Mouse (Mus musculus) testis, adult 2 months (tissue): ENCODE measurements around the gene Tcea2. TPM values are rescaled to one million over a fixed set of nuclear protein-coding genes. Genes with fewer than 3 reads are reported as not detected.
A peak's percentile ranks its signal among the peaks of the same experiment; 100 is the strongest.

ENCODE experiments used
- H3K27ac ChIP-seq: fragments of 200-500 bp; 2 replicates; pipeline ENCODE4 v1.5.1; 2012; ENCODE audit warnings: low read depth, low read length; ENCODE audit not compliant: control insufficient read depth, insufficient read depth
- H3K27me3 ChIP-seq: fragments of 200-500 bp; 2 replicates; pipeline ENCODE4 v1.6.1; 2012; ENCODE audit warnings: mild to moderate bottlenecking, low read length, moderate library complexity; ENCODE audit not compliant: control insufficient read depth, insufficient read depth
- H3K36me3 ChIP-seq: fragments of 200-500 bp; 2 replicates; pipeline ENCODE4 v1.6.1; 2012; ENCODE audit warnings: mild to moderate bottlenecking, low read length; ENCODE audit not compliant: control insufficient read depth, insufficient read depth
- H3K4me1 ChIP-seq: fragments of 200-500 bp; 2 replicates; pipeline ENCODE4 v1.6.1; 2012; ENCODE audit warnings: low read length; ENCODE audit not compliant: control insufficient read depth, insufficient read depth
- H3K4me3 ChIP-seq: fragments of 200-500 bp; 2 replicates; pipeline ENCODE4 v1.5.1; 2012; ENCODE audit warnings: low read depth, mild to moderate bottlenecking, low read length, moderate library complexity, mixed read lengths; ENCODE audit not compliant: control insufficient read depth
- CTCF ChIP-seq: fragments of 200-500 bp; IDR thresholded peaks from 2 replicates; pipeline ENCODE4 v1.5.1; 2012; ENCODE audit warnings: low read depth, mild to moderate bottlenecking, inconsistent platforms, low read length, moderate library complexity; ENCODE audit not compliant: control insufficient read depth, insufficient read depth, insufficient replicate concordance
- POLR2A ChIP-seq: fragments of 200-500 bp; IDR thresholded peaks from 2 replicates; pipeline ENCODE4 v1.6.1; 2012; ENCODE audit warnings: low read depth, mild to moderate bottlenecking, inconsistent platforms, low read length, moderate library complexity; ENCODE audit not compliant: control insufficient read depth
- polyA plus RNA-seq: library from polyadenylated mRNA; depleted of rRNA; stranded (reverse); fragments of >200 nt; gene quantifications from 2 replicates; pipeline ENCODE4 v1.2.3, GENCODE M21; 2012

The Tcea2 gene
- polyA plus RNA-seq, 1 experiment = 632 TPM

DNA sequence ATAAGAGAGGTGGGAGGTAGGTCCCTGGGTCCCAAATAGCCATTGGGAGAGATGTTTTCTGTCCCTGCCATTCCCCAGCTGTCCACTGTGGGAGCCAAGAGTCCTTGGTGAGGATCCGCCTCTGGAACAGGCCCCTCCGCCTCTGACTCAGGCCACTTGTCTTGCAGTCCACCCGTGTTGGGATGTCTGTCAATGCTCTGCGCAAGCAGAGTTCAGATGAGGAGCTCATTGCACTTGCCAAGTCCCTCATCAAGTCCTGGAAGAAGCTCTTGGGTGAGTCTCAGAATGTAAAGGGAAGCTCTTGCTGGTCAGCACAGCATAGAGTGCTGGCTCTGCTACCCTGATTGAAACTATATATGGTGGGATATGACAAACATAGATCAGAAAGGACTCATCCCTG is 3.3 kb downstream of the Tcea2 start:
- no peaks in the 10 kb centered on the region for H3K27me3 ChIP-seq
- H3K4me3 ChIP-seq = no peak overlapping the region
- peaks cover 2% of the 10 kb centered on the region for H3K4me1 ChIP-seq
- TF ChIP-seq CTCF (no peak), POLR2A (no peak)
- no peak overlapping the region for H3K27ac ChIP-seq
- H3K36me3 ChIP-seq = no peaks in the 10 kb centered on the region; the same call in 1 of the 2 replicates

DNA sequence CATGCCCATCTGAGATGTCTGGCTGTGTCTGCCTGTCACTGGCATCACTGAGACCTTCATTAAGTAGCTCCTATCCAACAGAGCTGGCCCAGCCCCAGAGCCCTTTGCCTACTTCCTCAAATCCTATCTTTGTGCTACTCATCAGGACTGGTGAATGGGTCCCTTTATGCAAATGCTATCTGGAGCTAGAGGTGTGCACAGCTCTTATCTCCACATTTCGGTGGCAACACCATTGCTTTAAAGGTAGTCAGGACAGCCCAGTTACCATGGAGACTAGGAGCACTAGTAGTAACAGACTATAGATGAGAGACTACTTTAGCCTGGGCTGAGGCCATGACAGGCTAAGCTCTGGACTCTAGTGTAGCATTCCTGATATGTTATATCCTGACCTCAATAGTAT is 4.6 kb downstream of the Tcea2 start:
- Histone ChIP-seq H3K4me1 (no peaks in the 10 kb centered on the region; the same call in 1 of the 2 replicates), H3K27me3 (no peaks in the 10 kb centered on the region), H3K4me3 (no peak overlapping the region), H3K36me3 (no peaks in the 10 kb centered on the region; the same call in 1 of the 2 replicates), H3K27ac (no peak overlapping the region)
- no peak for TF ChIP-seq CTCF
- no peak for TF ChIP-seq POLR2A

DNA sequence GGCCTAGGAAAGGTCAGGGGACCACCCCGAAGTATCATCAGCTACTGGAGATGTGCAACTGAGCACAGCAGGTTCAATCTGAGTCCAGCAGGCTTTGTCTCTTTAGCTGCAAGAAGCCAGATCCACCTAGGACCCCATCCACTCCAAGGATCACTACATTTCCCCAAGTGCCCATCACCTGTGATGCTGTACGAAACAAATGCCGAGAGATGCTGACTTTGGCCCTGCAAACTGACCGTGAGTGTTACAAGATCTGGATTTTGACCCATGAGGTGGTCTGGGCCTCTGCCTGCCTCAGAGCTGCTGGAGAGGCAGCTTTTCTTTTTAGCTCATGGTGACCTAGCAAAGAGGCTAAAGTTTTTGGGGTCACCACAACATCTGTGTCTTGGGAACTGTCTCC is 5.6 kb downstream of the Tcea2 start:
- TF ChIP-seq POLR2A (no peak), CTCF (no peak)
- H3K27me3 ChIP-seq = no peaks in the 10 kb centered on the region
- no peaks in the 10 kb centered on the region; the same call in 1 of the 2 replicates for H3K36me3 ChIP-seq
- H3K27ac ChIP-seq = no peak overlapping the region
- H3K4me1 ChIP-seq = no peaks in the 10 kb centered on the region
- no peak overlapping the region for H3K4me3 ChIP-seq

DNA sequence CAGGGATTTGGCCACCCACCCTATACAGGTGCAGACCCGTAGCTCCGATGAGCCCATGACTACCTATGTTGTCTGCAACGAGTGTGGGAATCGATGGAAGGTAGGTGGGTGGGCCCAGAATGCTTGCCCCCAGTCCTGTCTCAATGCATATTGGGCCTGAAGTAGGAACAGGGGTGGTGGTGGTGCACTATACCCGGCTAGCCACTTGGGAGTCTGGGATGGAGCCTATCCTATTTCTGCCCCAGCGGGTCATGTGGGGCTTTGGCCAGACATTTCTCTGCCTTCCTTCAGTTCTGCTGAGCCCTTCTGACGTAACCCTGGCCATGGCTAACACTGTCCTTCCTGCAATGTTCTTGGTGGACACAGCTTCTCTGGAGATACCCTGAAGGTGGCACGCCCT is 7.5 kb downstream of the Tcea2 start:
- H3K4me1 ChIP-seq = no peaks in the 10 kb centered on the region
- H3K4me3 ChIP-seq = no peak overlapping the region
- no peaks in the 10 kb centered on the region for H3K27me3 ChIP-seq
- H3K27ac ChIP-seq = no peak overlapping the region
- H3K36me3 ChIP-seq = no peaks in the 10 kb centered on the region; the same call in 1 of the 2 replicates
- TF ChIP-seq CTCF (no peak), POLR2A (no peak)

DNA sequence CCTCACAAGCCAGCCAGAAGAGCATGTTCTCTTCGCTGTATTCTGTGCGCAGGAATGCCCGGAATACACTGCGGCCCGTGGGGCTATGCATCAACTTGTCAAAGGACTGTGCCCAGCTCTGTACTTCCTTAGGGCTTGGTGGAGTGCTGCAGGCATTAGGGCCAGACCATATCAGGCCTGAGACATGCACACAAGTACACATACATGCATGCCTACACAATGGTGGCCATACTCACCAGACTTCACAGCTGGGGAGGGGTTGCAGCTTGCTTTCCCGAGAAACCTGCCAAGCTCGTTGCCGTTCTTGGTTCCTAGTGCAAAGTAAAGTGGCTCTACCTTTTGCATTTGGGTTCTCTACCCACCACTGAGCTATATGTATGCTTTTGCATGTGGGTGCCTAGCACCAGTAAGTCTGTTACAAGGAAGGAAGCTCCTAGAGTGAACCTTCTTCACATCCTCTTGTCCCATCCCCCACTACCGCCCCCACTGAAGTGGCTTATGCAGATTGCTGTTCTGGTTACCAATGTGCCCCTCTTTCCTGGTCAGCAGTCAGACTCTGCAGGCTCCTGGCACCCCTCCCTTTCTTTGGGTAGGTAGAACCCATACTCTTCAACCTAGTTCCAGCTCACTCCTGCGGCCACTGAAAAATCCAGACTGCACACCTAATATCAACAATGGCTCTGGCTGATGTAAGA is 9.5 kb downstream of the Tcea2 start:
- TF ChIP-seq POLR2A (no peak), CTCF (no peak)
- H3K27me3 ChIP-seq = no peaks in the 10 kb centered on the region
- no peak overlapping the region for H3K4me3 ChIP-seq
- H3K36me3 ChIP-seq = no peaks in the 10 kb centered on the region; the same call in 1 of the 2 replicates
- H3K4me1 ChIP-seq = peaks cover 9% of the 10 kb centered on the region; the same call in 1 of the 2 replicates
- no peak overlapping the region for H3K27ac ChIP-seq

DNA sequence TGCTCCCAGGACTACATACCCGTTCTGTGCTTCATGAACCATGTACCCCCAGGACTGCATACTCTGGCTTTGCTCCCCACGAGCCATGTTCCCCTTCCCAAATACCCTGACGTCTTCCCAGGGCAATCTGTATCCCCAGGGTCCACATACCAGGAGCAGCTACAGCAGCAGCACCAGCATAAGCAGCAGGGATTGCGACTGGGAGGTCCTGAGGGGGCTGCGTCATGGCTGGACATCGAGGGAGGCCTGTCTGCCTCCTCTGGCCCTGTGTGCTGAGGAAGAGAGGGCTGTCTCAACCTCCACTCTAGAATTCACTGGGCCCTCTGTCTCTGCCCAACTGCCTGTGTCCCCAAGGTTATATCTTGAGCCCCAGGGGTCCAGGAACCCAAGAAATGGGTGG is 11.0 kb downstream of the Tcea2 start:
- no peaks in the 10 kb centered on the region; the same call in 1 of the 2 replicates for H3K36me3 ChIP-seq
- peaks cover 9% of the 10 kb centered on the region; the same call in 1 of the 2 replicates for H3K4me1 ChIP-seq
- no peaks in the 10 kb centered on the region for H3K27me3 ChIP-seq
- no peak overlapping the region for H3K27ac ChIP-seq
- no peak for TF ChIP-seq POLR2A
- no peak for TF ChIP-seq CTCF
- H3K4me3 ChIP-seq = peak overlapping the region; percentile 66

DNA sequence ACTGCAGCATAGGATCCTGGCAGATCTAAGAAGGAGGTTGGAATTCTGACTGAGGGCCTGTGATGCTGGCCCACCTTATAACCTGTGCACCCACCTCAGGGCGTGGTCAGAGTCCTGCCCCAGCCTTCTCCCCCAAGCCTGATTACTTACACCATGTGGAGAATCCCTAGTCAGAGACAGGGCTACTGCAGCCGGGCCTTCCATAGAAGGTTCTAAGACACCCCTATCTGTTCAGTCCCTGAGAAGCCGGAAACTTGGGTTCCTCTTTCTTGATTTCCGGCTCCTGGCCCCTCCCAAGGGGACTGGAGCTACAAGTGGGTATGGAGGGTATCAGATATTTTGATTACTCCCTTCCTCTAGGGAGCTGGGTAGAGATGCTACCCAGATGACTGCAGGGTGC is 11.5 kb downstream of the Tcea2 start:
- H3K27me3 ChIP-seq = no peaks in the 10 kb centered on the region
- no peak overlapping the region for H3K27ac ChIP-seq
- TF ChIP-seq POLR2A (no peak), CTCF (no peak)

DNA sequence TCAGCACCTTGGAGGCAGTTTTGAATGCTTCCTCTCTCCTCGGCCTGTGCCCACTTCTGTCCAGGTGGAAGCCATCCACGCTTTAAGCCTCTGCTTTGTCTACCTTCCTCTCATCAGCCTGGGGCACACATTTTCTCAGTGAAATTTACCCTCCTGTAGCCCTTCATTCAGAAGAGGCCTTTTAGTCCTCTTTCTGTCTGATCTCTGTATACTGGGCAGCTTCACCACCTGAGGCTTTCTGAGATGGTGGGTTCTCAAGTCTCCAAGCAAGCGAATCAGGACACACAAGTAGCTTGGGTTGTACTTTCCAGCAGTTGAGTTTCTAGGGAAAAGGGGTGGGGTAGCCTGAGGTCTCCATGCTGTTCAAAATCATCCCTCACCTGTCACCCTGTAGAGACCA is 12.2 kb downstream of the Tcea2 start:
- no peaks in the 10 kb centered on the region for H3K27me3 ChIP-seq
- no peak overlapping the region for H3K4me3 ChIP-seq
- H3K36me3 ChIP-seq = no peaks in the 10 kb centered on the region
- TF ChIP-seq POLR2A = no peak
- no peak for TF ChIP-seq CTCF
- peaks cover 15% of the 10 kb centered on the region for H3K4me1 ChIP-seq
- H3K27ac ChIP-seq = no peak overlapping the region

More for the DNA sequence above, 11.5 kb downstream of the Tcea2 start:
- H3K36me3 ChIP-seq = no peaks in the 10 kb centered on the region; the same call in 1 of the 2 replicates
- peak overlapping the region; percentile 66 for H3K4me3 ChIP-seq
- H3K4me1 ChIP-seq = peaks cover 9% of the 10 kb centered on the region; the same call in 1 of the 2 replicates
